Mouse (Mus musculus) T-cell, adult 2 months (primary cell): Measurements from ENCODE around the gene Plcg2.
A peak's percentile ranks its signal among the peaks of the same experiment; 100 is the strongest.

ENCODE experiments used
- DNase-seq: peaks from one replicate; pipeline ENCODE4 v3.0.0; 2022; ENCODE audit warnings: low spot score

Gene Plcg2

DNA sequence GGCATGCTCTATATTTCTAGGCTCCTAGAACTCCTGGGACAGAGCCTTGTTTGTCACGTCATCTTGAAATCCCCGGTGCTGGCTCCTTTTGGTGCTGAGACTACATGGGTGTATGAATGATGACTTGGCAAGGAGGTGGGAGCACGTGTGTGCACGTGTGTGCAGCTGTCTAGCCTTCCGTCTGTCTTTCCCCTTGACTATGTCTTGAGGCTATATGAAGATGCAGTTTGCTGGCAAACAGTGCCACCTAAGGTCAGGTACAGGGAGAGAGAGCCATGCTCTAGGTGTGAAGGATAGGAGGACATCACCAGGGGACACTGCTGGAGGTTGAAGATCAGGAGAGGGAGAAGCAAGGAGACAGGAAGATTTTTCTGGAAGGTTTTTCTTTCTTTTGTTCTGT is 49.9 kb downstream of the Plcg2 start:
- peak; percentile 34 for DNase-seq

DNA sequence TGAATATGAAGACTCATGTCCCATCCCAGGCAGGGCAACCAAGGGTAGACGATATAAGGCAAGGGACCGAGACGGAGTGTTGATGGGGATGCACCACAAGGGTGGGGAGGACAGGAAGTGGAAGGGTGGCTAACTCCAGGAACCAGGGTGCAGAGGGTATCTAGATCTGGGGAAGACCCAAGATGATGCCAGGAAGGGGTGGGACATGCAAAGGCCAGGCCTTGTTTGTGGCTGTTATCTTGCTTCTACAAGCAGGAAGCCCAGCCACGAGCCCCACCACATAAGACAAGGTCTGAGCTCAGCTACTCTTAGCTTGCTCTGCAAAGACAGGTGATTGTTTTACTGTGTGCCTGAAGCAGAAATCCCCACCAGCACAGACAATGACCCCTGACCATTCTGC is 50.4 kb downstream of the Plcg2 start:
- peak; percentile 88 for DNase-seq

DNA sequence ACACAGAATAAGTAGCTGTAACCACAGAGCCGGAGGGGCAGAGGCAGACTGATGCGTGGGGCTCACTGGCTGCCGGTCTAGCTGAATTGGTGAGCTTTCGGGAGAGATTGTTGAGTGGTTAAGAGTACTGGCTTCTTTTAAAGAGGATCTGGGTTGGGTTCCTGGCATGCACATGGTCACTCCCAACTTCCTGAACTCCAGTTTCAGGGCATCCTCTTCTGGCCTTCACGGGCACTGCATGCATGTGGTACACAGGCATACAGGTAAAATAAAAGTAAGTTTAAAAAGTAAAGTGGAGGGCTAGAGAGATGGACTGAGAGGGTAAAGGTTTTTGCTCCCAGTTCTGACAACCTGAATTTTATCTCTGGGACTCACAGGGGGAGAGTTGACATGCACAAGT is 52.4 kb downstream of the Plcg2 start:
- DNase-seq = no peak

DNA sequence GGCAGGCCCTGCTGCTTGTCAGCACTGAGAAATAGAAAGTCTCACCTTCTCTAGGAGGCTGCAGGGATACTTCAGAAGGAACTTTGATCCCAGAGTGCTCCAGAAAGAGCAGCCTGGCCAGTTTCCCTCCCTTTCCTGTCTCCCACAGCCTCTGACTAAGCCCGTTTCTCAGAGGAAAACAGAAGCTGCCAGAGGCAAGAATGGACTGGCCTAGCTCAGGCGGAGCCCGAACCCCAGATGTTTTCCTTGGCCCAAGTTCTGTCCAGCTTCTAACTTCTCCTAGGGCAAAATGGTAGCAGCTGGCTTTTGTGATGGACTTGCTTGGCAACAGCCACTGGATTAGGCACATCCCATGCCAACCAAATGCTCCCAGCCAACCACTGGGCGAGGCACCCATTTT is 62.9 kb downstream of the Plcg2 start:
- DNase-seq = no peak

DNA sequence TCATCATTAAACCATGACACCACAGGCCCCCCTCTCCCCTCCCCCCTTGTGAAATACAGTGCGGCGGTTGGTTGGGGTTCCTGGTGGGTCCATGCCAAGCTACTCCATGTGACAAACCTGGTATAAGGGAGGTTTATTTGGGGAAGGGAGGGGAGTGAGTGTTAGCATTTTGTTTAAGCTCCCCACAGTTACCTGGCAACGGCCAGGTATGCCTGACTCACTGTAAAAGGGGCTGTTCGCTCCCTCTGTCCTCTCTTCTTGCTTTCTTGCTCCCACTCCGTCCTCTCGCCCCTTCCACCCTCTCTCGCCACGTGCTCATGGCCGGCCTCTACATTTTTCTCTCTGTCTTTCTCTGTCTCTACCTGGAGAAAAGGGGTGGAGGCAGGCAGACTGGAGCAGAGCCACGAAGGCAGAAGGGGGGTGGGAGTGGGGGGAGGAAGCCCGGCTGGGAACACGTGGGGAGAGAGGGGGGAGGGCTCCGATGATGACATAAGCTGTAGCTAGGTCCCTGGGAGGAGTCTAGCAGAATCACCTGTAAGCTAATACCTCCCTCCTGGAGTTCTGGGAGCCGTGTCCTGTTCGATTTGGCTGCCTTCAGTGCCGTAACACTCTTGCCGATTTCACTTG is 63.8 kb downstream of the Plcg2 start:
- no peak for DNase-seq

DNA sequence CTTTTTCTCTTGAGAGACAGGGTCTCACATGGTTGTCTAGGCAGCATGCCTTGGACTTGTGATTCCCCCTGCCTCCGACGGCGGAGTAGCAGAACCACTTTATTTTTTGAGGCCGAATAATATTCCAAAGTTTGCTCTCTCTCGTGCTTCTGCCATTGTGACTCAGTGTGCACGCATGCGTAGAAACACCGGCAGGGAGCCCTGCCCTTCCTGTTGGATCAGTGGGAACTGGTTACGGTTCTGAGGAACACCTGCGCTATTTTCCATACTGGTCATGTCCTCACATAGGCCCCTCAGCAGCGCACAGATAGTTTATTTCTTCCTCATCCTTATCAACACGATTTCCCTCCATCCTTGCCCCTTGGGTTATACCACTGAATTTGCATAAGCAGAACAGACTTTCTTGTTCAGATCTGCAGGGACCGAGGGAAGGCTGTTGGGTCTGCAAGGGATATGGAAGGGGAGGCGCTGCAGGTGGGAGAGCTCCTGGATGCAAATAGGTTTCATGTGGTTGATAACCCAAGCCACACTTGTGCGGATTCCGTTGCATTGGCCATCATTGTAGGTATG is 64.4 kb downstream of the Plcg2 start:
- no peak for DNase-seq

DNA sequence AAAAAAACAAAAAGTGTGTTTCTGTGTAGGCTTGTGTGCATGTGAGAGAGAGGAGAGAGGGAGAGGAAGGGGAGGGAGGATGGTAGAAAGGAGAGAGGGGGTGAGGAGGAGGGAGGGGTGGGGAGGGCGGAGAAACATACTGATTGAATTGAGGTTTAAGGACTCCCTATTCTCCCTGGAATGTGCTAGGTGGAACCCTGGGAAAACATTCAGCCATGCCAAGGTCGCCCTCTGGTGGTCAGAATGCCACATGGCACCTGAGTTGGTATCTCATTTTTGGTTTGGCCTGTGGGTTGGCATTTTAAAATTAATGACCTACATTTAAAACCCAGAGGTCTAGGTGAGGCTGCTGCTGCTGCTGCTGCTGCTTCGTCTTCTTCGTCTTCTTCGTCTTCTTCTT is 71.3 kb downstream of the Plcg2 start:
- no peak for DNase-seq

DNA sequence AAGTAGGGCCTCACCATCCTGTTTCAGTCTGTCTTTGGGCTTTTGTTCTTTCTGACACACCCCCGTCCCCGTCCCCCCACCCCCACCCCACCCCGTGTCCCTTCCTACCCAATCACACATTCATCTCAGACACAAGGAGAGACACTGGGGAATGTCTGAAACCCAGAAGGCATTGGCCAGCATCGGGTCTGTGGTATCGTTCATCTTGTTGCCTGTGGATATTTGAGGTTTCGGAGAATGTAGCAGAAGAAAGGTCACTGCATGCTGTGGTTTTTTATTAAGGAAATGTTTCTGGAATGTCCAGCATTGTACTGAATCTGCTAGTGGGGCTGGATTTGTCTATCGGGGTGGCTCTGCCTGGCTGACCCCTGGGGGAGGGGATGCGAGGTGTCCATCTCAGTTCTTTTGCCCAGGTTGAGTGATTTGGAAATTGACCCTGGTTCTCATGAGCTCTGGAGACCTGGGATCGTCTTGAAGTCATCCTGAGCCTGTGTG is 78.2 kb downstream of the Plcg2 start:
- DNase-seq = no peak

DNA sequence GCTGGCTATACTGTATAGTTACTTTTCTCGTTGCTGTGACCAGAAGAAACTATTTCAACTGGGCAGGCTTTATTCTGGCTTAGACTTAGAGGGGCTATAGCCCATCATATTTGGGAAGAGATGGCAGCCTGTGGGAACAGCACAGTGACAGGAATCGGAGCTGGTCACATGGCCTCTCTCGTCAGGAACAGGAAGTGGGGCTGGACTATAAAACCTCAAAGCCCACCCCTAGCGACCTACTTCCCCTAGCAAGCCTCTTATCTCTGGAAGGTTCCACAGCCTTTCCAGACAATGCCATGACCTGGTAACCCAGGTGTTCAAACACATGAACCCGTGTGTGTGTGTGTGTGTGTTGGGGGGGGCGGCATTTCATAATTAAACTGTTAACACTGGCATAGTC is 79.0 kb downstream of the Plcg2 start:
- no peak for DNase-seq

DNA sequence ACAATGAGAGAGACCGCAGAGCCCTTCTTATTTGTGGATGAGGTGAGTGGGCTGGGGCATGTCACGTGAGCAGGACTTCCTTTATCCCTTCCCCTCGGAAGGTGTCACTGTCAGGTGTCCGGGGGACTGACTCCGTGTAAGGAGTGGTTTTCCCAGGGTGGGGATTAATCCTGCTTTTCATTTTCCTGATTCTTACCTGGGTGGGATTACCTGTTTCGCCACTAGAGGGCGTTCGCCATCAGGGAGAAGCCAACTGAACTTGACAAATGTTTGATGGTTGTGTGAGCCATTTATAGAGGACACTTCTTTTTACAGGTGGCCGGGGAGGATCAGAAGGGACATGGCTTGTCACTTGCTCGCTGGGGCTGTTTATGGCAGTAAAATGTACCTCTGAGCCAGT is 79.8 kb downstream of the Plcg2 start:
- no peak for DNase-seq

DNA sequence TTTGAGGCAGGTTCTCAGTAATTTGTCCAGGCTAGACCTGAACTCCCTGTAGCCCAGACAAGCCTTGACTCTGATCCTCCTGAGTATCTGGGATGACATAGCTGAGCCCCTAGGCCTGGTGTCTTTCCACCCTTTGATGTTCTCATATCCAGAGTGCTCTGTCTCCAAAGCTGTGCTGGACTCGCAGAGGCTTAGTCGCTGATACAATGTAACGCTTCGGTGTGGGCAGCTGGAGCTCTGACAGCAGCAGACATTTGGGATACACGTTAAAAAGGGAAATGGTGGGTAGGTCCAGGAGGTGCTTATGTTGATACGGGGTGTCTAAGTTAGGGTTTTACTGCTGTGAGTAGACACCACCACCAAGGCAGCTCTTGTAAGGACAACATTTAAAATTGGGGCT is 80.8 kb downstream of the Plcg2 start:
- DNase-seq = no peak

DNA sequence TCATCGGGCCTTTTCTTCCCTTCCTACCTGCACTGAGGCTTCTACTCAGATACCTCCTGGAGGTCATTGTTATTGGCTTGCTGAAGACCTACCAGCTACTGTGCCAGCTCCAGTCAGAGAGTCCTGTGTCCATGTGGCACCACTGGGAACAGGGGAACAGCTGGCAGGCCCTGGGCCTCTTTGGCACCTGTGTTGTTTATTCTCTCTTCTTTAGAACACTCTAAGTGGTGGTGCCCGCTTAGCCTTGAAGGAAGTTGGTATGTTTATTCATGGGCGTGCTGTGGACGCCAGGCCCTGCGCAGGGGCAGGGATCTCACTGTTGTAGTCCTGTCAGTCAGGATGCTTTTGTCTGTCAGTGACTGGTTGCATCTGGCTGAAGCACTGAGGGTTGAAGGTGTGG is 95.8 kb downstream of the Plcg2 start:
- no peak for DNase-seq

DNA sequence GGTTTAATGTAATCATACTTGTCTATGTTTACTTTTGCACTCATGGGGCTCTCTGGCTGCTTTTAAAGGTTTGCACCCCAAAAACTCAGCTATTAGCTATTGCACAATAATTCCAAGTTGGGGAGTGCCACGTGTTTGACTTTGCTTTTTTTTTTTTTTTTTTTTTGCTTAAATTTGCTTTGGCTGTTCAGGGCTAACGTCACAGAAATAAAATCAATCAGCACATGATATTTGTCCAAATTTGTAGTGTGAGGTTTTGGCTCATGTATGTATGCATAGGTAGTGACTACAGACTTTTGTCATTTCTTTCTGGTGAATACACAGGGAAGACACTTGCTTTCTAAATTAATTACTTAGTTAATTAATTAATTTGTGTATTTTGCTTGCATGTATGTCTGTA is 96.9 kb downstream of the Plcg2 start:
- no peak for DNase-seq

DNA sequence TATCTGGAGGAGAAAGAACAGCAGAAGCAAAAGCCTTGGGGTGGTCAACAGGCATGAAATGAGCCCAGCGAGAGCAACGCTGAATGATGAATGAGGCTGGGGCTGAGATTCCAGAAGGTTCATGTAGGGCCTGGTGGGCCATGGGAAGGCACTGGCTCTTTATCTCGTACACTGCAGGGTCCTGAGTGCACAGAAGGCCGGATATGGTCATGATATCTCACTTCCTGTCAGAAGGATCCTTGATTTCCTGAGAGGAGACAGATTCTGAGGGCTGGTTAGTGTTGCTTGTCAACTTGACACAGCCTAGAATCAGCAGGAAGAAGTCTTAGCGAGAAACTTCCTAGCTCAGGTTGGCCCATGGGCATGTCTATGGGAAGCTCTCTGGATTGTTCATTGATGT is 98.7 kb downstream of the Plcg2 start:
- DNase-seq = no peak

DNA sequence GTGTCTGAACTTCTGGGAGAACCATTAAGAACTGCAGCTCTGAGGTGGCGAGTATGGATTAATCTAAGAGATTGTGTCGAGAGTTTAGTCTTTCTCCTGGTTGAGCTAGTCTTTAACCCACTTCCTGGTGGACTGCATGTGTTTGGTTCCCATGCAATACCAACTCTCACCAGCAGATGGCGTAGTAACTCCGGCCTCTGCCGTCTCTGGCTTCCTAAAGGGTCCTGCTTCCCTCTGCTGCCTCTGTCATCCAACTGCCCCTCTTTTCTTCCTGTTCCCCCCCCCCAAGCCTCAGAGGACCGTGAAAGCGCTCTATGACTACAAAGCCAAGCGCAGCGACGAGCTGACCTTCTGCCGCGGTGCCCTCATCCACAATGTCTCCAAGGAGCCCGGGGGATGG is 102.7 kb downstream of the Plcg2 start:
- DNase-seq = no peak

DNA sequence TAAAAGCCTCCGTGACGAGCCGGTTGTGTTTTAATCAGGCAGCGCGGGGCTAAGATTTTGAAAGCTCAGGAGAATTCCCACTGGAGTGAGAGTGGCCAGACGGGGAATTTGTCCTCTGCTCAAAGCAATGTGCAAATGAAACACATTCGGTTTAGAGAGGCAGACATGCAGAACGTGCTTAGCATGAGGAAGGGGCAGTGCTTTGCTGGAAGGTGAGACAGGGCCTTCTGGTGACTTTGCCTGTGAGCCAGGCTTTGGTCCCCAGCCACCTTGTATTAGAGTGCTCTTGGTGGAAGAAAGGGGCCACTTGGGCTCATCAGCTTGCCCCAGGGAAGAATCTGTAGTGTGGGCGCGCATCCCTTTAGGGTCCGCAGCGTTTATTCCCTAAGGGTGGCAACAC is 106.0 kb downstream of the Plcg2 start:
- DNase-seq = no peak

DNA sequence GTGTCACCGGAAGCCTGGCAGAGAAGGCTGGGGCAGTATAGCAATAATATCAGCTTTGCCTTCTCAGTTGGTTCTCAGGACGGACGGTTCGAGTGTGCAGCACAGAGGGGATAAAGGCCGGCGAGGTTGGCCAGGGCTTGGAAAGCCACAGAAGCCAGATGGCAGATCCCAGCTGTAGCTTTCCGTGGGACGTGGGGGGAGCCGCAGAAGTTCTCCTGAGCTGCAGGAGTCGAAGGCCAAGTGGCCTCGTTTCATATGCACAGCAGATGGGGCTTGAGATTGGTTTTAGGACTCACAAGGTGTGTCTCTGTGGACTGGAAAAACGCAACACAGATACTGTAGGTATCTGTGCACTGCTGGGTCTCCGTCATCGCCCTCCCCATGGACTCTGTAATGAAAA is 106.6 kb downstream of the Plcg2 start:
- DNase-seq = no peak

DNA sequence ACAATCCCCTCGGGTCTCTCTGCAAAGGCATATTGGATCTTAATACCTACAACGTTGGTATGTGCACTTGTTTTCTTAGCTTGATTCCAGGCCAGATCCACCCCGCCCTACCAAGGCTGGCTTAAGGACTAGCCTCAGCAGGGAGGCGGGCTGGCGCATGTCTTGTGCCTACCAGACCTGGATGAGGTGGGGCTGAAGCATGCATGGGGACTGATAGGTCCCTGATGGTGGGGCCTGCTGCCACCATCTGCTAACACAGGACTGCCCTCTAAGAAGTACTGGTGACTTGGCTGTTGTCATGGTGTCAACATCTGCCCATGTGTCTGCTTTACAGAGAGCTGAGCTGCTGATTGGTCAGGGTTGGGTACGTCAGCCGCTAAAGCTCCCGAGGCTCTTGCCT is 107.1 kb downstream of the Plcg2 start:
- no peak for DNase-seq

DNA sequence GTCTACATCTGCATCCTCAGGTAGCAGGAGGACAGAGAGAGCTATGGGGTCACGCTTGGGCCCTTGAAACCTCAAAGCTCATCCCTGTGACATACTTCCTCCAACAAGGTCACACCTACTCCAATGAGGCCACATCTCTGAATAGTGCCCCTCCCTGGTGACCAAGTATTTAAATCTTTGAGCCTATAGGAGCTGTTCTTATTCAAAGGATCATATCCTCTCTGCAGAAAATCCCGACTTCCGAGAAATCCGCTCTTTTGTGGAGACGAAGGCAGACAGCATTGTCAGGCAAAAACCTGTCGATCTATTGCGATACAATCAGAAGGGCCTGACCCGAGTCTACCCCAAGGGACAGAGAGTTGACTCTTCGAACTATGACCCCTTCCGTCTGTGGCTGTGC is 112.4 kb downstream of the Plcg2 start:
- no peak for DNase-seq

DNA sequence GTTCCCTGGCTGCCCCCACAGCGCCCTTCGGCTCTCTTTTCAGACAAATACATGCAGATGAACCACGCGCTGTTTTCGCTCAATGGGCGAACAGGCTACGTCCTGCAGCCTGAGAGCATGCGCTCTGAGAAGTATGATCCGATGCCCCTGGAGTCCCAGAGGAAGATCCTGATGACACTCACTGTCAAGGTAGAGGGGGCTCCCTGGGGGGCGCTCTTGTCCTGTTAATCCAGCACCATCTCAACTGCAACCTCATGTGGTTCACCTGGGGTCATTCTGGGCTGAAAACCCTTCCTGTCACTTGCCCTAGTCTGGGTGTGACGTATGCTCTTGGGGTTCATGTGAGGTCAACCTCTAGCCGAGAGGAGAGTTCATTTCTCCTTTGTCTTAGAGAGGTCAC is 114.8 kb downstream of the Plcg2 start:
- no peak for DNase-seq

DNA sequence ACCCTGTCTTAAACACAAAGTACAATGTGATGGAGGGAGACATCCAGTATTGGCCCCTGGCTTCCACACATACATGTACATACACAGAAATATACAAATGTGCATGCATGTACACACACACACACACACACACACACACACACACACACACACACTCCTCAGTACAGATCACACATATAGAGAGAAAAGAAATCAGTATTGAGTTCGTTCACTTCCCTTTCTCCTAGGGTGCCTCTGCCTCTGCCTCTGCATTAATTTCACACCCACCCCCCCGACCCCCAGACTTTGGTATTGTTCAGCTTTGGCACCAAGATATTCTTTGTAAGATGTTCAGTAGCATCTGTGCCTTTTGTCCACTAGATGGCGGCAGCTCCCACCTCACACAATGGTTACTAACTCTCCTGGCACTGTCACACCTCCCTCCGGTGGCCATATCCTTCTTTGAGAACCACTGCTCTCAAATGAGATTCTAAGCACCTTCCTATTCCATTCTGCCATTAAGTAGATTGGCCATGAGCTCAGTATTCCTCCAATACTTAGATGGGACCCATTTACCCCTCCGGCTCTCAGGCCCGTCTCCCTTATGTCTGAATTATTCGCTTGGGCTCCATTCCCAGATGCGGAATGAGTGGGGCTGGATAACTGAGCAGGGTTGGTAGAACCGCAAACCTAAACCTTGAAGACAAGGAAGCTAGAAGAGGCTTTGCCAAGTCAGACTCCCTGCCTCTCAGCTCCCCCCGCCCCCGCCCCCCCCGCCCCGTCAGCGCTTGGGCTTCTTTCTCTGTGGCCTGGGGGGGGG is 128.1 kb downstream of the Plcg2 start:
- DNase-seq = no peak

DNA sequence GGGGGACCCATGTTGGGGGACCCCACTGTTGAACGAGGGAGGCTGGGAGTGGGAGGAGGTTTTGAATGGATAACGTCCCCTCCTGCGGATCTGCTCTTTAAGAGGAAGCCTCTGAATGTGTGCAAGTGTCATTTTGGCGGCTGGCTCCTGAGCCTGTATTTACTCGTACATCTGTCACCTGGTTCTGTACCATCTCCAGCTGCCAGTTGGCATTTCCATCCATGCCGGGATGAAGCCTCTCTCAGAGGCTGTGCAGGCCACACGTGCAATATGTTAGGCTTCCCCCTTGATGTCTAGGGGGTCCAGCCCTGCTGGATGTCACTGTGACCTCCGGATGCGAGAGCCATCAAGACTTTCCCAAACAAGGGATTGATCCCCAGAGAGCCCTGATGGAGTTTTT is 129.0 kb downstream of the Plcg2 start:
- DNase-seq = no peak

DNA sequence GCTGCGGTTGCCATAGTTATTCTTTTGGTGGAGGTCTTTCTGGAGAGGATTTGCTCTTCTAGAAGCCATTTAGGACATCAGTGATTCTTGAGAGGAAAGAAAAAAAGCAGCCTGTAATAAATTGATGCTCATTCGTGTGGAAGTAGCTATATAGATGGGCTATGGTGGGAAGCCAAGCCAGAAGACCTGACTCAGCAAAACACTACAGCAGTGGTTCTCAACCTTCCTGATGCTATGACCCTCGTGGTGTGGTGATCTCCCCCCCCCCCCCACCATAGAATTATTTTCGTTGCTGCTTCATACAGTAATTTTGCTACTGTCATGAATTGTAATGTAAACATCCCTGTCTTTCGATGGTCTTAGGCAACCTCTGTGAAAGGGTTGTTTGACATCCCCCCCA is 134.4 kb downstream of the Plcg2 start:
- DNase-seq = no peak

DNA sequence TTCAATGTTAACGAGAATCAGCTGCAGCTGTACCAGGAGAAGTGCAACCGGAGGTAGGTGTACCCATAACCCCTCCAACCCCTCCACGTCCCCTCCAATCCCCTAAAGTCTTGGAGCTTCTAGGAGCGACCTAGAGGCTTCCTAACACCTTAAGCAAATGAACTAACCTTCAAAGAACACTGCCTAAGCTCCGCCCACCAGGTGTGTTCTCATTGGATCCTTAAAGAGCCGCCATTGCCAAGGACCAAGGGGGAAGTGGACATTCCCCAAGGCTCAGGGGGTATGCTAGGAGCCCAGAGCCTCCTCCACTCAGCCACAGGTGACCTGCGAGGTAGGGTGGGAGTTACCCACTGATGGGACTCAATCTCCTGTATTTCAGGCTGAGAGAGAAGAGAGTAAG is 136.3 kb downstream of the Plcg2 start:
- DNase-seq = no peak
